Mouse (Mus musculus): ENCODE measurements around the gene Actl11. TPM values are rescaled to one million over a fixed set of nuclear protein-coding genes. Genes with fewer than 3 reads are reported as not detected.

The Actl11 gene
- polyA plus RNA-seq, 1 experiment from 2014 or later: not detected

GRCm38 (mm10) chr9:107917895-107918608 lies 10.2 kb upstream of the Actl11 start:
- ATAC-seq (ENCODE audit: low FRiP score, low TSS enrichment): peak; percentile 15; the same call in 1 of the 2 replicates
- no peaks in the 10 kb centered on the region for H3K27me3 ChIP-seq (ENCODE audit: insufficient read depth, low read length)
- H3K27ac ChIP-seq (ENCODE audit: low read length): no peak overlapping the region
- H3K36me3 ChIP-seq (ENCODE audit: insufficient read depth, low read length): no peaks in the 10 kb centered on the region
- H3K4me2 ChIP-seq (replicated peaks; ENCODE audit: low read depth, low read length): no peak overlapping the region
- H3K4me3 ChIP-seq (ENCODE audit: low read length): no peak overlapping the region
- 30% methylated on average over 13 of the region's 13 CpGs for WGBS
- no peaks in the 10 kb centered on the region for H3K9me3 ChIP-seq (ENCODE audit: low read length)
- no peak overlapping the region; the same call in 1 of the 2 replicates for H3K9ac ChIP-seq (replicated peaks; ENCODE audit: low read length)
- peaks cover 12% of the 10 kb centered on the region for H3K4me1 ChIP-seq (ENCODE audit: insufficient read depth, low read length)

GRCm38 (mm10) chr9:107918884-107919283 lies 9.4 kb upstream of the Actl11 start:
- H3K9ac ChIP-seq (replicated peaks; ENCODE audit: low read length): no peak overlapping the region
- 86% methylated on average over 6 of the region's 6 CpGs for WGBS

GRCm38 (mm10) chr9:107919441-107919840 lies 8.8 kb upstream of the Actl11 start:
- Histone ChIP-seq H3K4me3 (ENCODE audit: low read length) (no peak overlapping the region), H3K27ac (ENCODE audit: low read length) (no peak overlapping the region), H3K9ac (replicated peaks; ENCODE audit: low read length) (no peak overlapping the region), H3K4me1 (ENCODE audit: insufficient read depth, low read length) (peaks cover 12% of the 10 kb centered on the region), H3K27me3 (ENCODE audit: insufficient read depth, low read length) (no peaks in the 10 kb centered on the region), H3K9me3 (ENCODE audit: low read length) (no peaks in the 10 kb centered on the region), H3K36me3 (ENCODE audit: insufficient read depth, low read length) (no peaks in the 10 kb centered on the region), H3K4me2 (replicated peaks; ENCODE audit: low read depth, low read length) (no peak overlapping the region)
- no peak for ATAC-seq (ENCODE audit: low FRiP score, low TSS enrichment)
- WGBS: 87% methylated on average over 5 of the region's 5 CpGs

More at GRCm38 (mm10) chr9:107918884-107919283, 9.4 kb upstream of the Actl11 start:
- H3K36me3 ChIP-seq (ENCODE audit: insufficient read depth, low read length): no peaks in the 10 kb centered on the region
- H3K4me3 ChIP-seq (ENCODE audit: low read length): no peak overlapping the region
- H3K4me2 ChIP-seq (replicated peaks; ENCODE audit: low read depth, low read length): no peak overlapping the region
- no peak overlapping the region for H3K27ac ChIP-seq (ENCODE audit: low read length)
- peaks cover 12% of the 10 kb centered on the region for H3K4me1 ChIP-seq (ENCODE audit: insufficient read depth, low read length)
- no peak for ATAC-seq (ENCODE audit: low FRiP score, low TSS enrichment)
- H3K27me3 ChIP-seq (ENCODE audit: insufficient read depth, low read length): no peaks in the 10 kb centered on the region
- no peaks in the 10 kb centered on the region for H3K9me3 ChIP-seq (ENCODE audit: low read length)

- no peaks in the 10 kb centered on the region for H3K27me3 ChIP-seq (ENCODE audit: insufficient read depth, low read length)
- no peak overlapping the region for H3K27ac ChIP-seq (ENCODE audit: low read length)
- no peaks in the 10 kb centered on the region for H3K9me3 ChIP-seq (ENCODE audit: low read length)
- no peak overlapping the region for H3K4me3 ChIP-seq (ENCODE audit: low read length)
- H3K4me2 ChIP-seq (replicated peaks; ENCODE audit: low read depth, low read length): no peak overlapping the region
- no peak for ATAC-seq (ENCODE audit: low FRiP score, low TSS enrichment)
- no peaks in the 10 kb centered on the region for H3K36me3 ChIP-seq (ENCODE audit: insufficient read depth, low read length)
- WGBS: 36% methylated on average over 7 of the region's 7 CpGs
- H3K9ac ChIP-seq (replicated peaks; ENCODE audit: low read length): no peak overlapping the region
- peaks cover 7% of the 10 kb centered on the region for H3K4me1 ChIP-seq (ENCODE audit: insufficient read depth, low read length)
Observed at GRCm38 (mm10) chr9:107923021-107923420, 5.2 kb upstream of the Actl11 start.

- no peak overlapping the region for H3K27ac ChIP-seq (ENCODE audit: low read length)
- no peak overlapping the region for H3K4me2 ChIP-seq (replicated peaks; ENCODE audit: low read depth, low read length)
- ATAC-seq (ENCODE audit: low FRiP score, low TSS enrichment): 0 out of 2 replicates have a peak, but pooled peaks have one; percentile 8
- H3K27me3 ChIP-seq (ENCODE audit: insufficient read depth, low read length): no peaks in the 10 kb centered on the region
- WGBS: 38% methylated on average over 6 of the region's 6 CpGs
- 0 out of 2 replicates have a peak, but pooled peaks cover 3% of the 10 kb centered on the region for H3K4me1 ChIP-seq (ENCODE audit: insufficient read depth, low read length)
- H3K9me3 ChIP-seq (ENCODE audit: low read length): no peaks in the 10 kb centered on the region
- H3K36me3 ChIP-seq (ENCODE audit: insufficient read depth, low read length): no peaks in the 10 kb centered on the region
- H3K9ac ChIP-seq (replicated peaks; ENCODE audit: low read length): no peak overlapping the region
- no peak overlapping the region for H3K4me3 ChIP-seq (ENCODE audit: low read length)
Observed at GRCm38 (mm10) chr9:107923956-107924355, 4.3 kb upstream of the Actl11 start.

GRCm38 (mm10) chr9:107925251-107925650 lies 3.0 kb upstream of the Actl11 start:
- Histone ChIP-seq H3K9ac (replicated peaks; ENCODE audit: low read length) (no peak overlapping the region), H3K4me2 (replicated peaks; ENCODE audit: low read depth, low read length) (no peak overlapping the region), H3K27me3 (ENCODE audit: insufficient read depth, low read length) (no peaks in the 10 kb centered on the region), H3K9me3 (ENCODE audit: low read length) (no peaks in the 10 kb centered on the region), H3K4me1 (ENCODE audit: insufficient read depth, low read length) (0 out of 2 replicates have a peak, but pooled peaks cover 3% of the 10 kb centered on the region), H3K36me3 (ENCODE audit: insufficient read depth, low read length) (no peaks in the 10 kb centered on the region), H3K4me3 (ENCODE audit: low read length) (no peak overlapping the region), H3K27ac (ENCODE audit: low read length) (no peak overlapping the region)
- 36% methylated on average over 3 of the region's 3 CpGs for WGBS
- ATAC-seq (ENCODE audit: low FRiP score, low TSS enrichment): no peak

GRCm38 (mm10) chr9:107926920-107927420 lies 1.3 kb upstream of the Actl11 start:
- Histone ChIP-seq H3K27me3 (ENCODE audit: insufficient read depth, low read length) (no peaks in the 10 kb centered on the region), H3K4me2 (replicated peaks; ENCODE audit: low read depth, low read length) (no peak overlapping the region), H3K27ac (ENCODE audit: low read length) (no peak overlapping the region), H3K9me3 (ENCODE audit: low read length) (no peaks in the 10 kb centered on the region), H3K36me3 (ENCODE audit: insufficient read depth, low read length) (no peaks in the 10 kb centered on the region), H3K4me3 (ENCODE audit: low read length) (no peak overlapping the region), H3K4me1 (ENCODE audit: insufficient read depth, low read length) (0 out of 2 replicates have a peak, but pooled peaks cover 3% of the 10 kb centered on the region), H3K9ac (replicated peaks; ENCODE audit: low read length) (no peak overlapping the region)
- no peak for ATAC-seq (ENCODE audit: low FRiP score, low TSS enrichment)
- 44% methylated on average over 9 of the region's 9 CpGs for WGBS

GRCm38 (mm10) chr9:107927749-107928148 lies 520 bp upstream of the Actl11 start:
- Histone ChIP-seq H3K4me1 (ENCODE audit: insufficient read depth, low read length) (0 out of 2 replicates have a peak, but pooled peaks cover 3% of the 10 kb centered on the region), H3K4me3 (ENCODE audit: low read length) (no peak overlapping the region), H3K9ac (replicated peaks; ENCODE audit: low read length) (no peak overlapping the region), H3K36me3 (ENCODE audit: insufficient read depth, low read length) (no peaks in the 10 kb centered on the region), H3K4me2 (replicated peaks; ENCODE audit: low read depth, low read length) (no peak overlapping the region), H3K27me3 (ENCODE audit: insufficient read depth, low read length) (no peaks in the 10 kb centered on the region), H3K27ac (ENCODE audit: low read length) (no peak overlapping the region), H3K9me3 (ENCODE audit: low read length) (no peaks in the 10 kb centered on the region)
- no peak for ATAC-seq (ENCODE audit: low FRiP score, low TSS enrichment)
- 82% methylated on average over 5 of the region's 5 CpGs for WGBS

GRCm38 (mm10) chr9:107932221-107932620 lies 4.0 kb downstream of the Actl11 start:
- peaks cover 5% of the 10 kb centered on the region for H3K4me1 ChIP-seq (ENCODE audit: insufficient read depth, low read length)

GRCm38 (mm10) chr9:107934146-107934545 lies 5.9 kb downstream of the Actl11 start:
- peaks cover 8% of the 10 kb centered on the region for H3K27me3 ChIP-seq (ENCODE audit: insufficient read depth, low read length)
- 75% methylated on average over 11 of the region's 11 CpGs for WGBS
- no peaks in the 10 kb centered on the region for H3K9me3 ChIP-seq (ENCODE audit: low read length)
- no peak overlapping the region for H3K27ac ChIP-seq (ENCODE audit: low read length)
- H3K4me2 ChIP-seq (replicated peaks; ENCODE audit: low read depth, low read length): no peak overlapping the region
- peaks cover 5% of the 10 kb centered on the region for H3K4me1 ChIP-seq (ENCODE audit: insufficient read depth, low read length)
- H3K4me3 ChIP-seq (ENCODE audit: low read length): no peak overlapping the region
- H3K9ac ChIP-seq (replicated peaks; ENCODE audit: low read length): no peak overlapping the region
- no peaks in the 10 kb centered on the region for H3K36me3 ChIP-seq (ENCODE audit: insufficient read depth, low read length)
- no peak for ATAC-seq (ENCODE audit: low FRiP score, low TSS enrichment)

More at GRCm38 (mm10) chr9:107932221-107932620, 4.0 kb downstream of the Actl11 start:
- Histone ChIP-seq H3K4me3 (ENCODE audit: low read length) (no peak overlapping the region), H3K9ac (replicated peaks; ENCODE audit: low read length) (no peak overlapping the region), H3K36me3 (ENCODE audit: insufficient read depth, low read length) (no peaks in the 10 kb centered on the region), H3K9me3 (ENCODE audit: low read length) (no peaks in the 10 kb centered on the region), H3K27ac (ENCODE audit: low read length) (no peak overlapping the region), H3K27me3 (ENCODE audit: insufficient read depth, low read length) (no peaks in the 10 kb centered on the region; the same call in 1 of the 2 replicates), H3K4me2 (replicated peaks; ENCODE audit: low read depth, low read length) (no peak overlapping the region)
- WGBS: 61% methylated on average over 4 of the region's 4 CpGs
- no peak for ATAC-seq (ENCODE audit: low FRiP score, low TSS enrichment)

Data from kidney, embryonic 16.5 days (tissue).